Mouse (Mus musculus) lung, embryonic 14.5 days (tissue): ENCODE data around the gene Pdf. TPM values are rescaled to one million over a fixed set of nuclear protein-coding genes. Genes with fewer than 3 reads are reported as not detected.

ENCODE experiments used
- ATAC-seq: fragments of 200-750 bp; cut with Nextera tagmentation; 2 replicates; pipeline ENCODE4 v1.8.0; 2017; ENCODE audit warnings: mild to moderate bottlenecking, moderate TSS enrichment, moderate library complexity; ENCODE audit not compliant: insufficient read depth
- DNase-seq: peaks from one replicate; pipeline ENCODE4 v3.0.0-alpha.2; 2015
- H3K27ac ChIP-seq: fragments of 300-500 bp; sonication (generic); 2 replicates; pipeline ENCODE4 v1.5.1; 2014; ENCODE audit warnings: low read depth, mild to moderate bottlenecking, moderate library complexity
- H3K27me3 ChIP-seq: fragments of 300-500 bp; sonication (generic); 2 replicates; pipeline ENCODE4 v1.6.1; 2014; ENCODE audit warnings: low read length, control low read depth; ENCODE audit not compliant: insufficient read depth
- H3K36me3 ChIP-seq: fragments of 300-500 bp; sonication (generic); 2 replicates; pipeline ENCODE4 v1.6.1; 2014; ENCODE audit warnings: control low read depth; ENCODE audit not compliant: insufficient read depth
- H3K4me1 ChIP-seq: fragments of 300-500 bp; sonication (generic); 2 replicates; pipeline ENCODE4 v1.6.1; 2014; ENCODE audit warnings: antibody characterized with exemption, control low read depth; ENCODE audit not compliant: insufficient read depth
- H3K4me2 ChIP-seq: fragments of 300-500 bp; sonication (generic); 2 replicates; pipeline ENCODE4 v1.6.1; 2014; ENCODE audit warnings: mild to moderate bottlenecking
- H3K4me3 ChIP-seq: fragments of 300-500 bp; sonication (generic); 2 replicates; pipeline ENCODE4 v1.5.1; 2014; ENCODE audit warnings: low read depth, low read length
- H3K9ac ChIP-seq: fragments of 300-500 bp; sonication (generic); 2 replicates; pipeline ENCODE4 v1.6.1; 2014
- H3K9me3 ChIP-seq: fragments of 300-500 bp; sonication (generic); 2 replicates; pipeline ENCODE4 v1.6.1; 2016; ENCODE audit warnings: low read depth, low read length, control low read depth
- CTCF ChIP-seq: IDR thresholded peaks from 2 replicates; pipeline ENCODE4 v1.5.1; 2016; ENCODE audit warnings: antibody characterized with exemption, low read depth
- whole genome bisulfite sequencing: fragments of 180-500 bp; shearing (Covaris S2); extraction: QIAGEN DNeasy Blood & Tissue Kit; methylation state at CpG from one replicate; pipeline ENCODE4 v1.1.7; 2014; 5-methylcytosine and 5-hydroxymethylcytosine counted together
- polyA plus RNA-seq: library from polyadenylated mRNA; unstranded; fragments of >200 nt; fragmentation: Nextera tagmentation; extraction: Ambion mirVana; gene quantifications from 2 replicates; pipeline ENCODE4 v1.2.1, GENCODE M21; 2014

Gene Pdf
- polyA plus RNA-seq, 1 experiment from 2014 or later: 45.6 TPM

DNA sequence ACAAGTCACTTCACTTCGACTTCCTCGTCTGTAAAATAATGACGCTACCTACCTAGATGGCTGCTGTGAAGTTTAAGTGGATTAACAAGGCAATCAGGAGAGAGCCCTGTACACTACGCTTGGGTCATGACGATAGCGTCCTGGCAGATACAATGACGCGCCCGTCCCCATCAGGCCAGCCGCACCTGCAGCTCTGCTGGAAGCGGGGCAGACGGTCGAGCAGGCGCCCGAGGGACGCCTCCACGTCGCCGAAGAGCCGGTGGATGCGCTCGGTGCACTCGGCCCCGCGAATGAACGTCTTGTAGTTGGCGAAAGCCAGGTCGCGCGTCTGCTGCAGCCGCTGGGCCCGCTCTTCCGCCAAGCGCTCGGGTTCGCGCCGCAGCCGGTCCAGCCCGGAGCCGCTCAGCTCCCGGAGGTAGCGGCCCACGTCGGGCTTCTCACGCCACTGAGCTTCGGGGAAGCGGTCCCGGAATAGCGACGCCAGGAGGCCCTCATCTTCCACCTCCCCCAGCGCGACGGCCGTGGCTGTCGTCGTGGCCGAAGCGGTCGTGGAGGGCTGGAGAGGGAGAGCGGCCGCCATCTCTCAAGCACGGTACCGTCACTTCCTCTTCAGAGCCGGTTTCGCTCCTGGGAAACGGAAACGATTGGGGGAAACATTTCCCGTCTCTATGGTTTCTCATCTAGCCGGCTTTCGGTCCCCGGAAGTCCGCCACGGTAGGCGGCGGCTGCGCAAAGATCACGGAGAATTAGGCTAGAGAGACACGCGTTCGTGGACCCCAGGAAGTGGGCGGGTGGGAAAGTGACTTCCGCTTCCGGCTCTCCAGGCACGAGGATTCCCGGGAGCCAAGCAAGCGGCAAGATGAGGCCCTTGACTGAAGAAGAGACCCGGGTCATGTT, 7.9 kb upstream of the Pdf start, which contains the start of the genes Cog8 and Nip7:
Cog8 (minus strand) TSS at position 614 of the 897 bp plus-strand sequence.
Nip7 (plus strand) TSS at position 802 of the 897 bp plus-strand sequence.
- H3K4me2 ChIP-seq: peak within 1 kb of the TSS; percentile 82
- DNase-seq: peak; percentile 99
- H3K4me1 ChIP-seq: no peaks in the 10 kb centered on the region
- H3K4me3 ChIP-seq: peak within 1 kb of the TSS; percentile 100
- peak within 1 kb of the TSS; percentile 80 for H3K27ac ChIP-seq
- H3K36me3 ChIP-seq: peaks cover 56% of the 10 kb centered on the region
- under 1% methylated on average over 88 of the region's 88 CpGs for WGBS
- peak; percentile 97 for ATAC-seq
- no peaks in the 10 kb centered on the region for H3K27me3 ChIP-seq
- TF ChIP-seq CTCF: 0 out of 2 replicates have a peak, but pooled peaks have one; percentile 3
- no peaks in the 10 kb centered on the region for H3K9me3 ChIP-seq
- H3K9ac ChIP-seq: peak within 1 kb of the TSS; percentile 80

DNA sequence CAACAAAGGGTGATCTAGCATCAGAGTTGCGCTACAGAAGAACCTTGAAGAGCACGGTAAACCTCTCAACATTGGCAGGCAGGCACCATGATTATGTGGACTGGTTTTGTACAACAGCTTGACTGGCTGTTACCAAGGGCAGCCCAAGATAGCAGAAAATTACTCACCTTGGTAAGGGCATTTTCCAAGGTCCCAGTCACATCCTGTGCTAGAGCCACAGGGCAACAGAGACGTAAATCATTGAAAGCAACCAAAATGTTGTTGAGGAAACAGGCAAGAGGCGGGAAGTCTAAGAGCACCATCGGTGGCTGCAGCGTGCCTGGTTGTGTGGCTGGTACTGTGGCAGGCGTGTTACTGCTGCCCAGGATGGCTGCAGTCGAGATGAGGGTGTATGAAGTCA, 3.6 kb upstream of the Pdf start:
- Histone ChIP-seq H3K4me3 (no peak overlapping the region), H3K9me3 (no peaks in the 10 kb centered on the region), H3K27me3 (no peaks in the 10 kb centered on the region), H3K4me1 (no peaks in the 10 kb centered on the region), H3K4me2 (no peak overlapping the region), H3K27ac (no peak overlapping the region), H3K36me3 (peaks cover 57% of the 10 kb centered on the region), H3K9ac (no peak overlapping the region)
- no peak for ATAC-seq
- no peak for TF ChIP-seq CTCF
- 94% methylated on average over 8 of the region's 8 CpGs for WGBS
- DNase-seq: no peak

DNA sequence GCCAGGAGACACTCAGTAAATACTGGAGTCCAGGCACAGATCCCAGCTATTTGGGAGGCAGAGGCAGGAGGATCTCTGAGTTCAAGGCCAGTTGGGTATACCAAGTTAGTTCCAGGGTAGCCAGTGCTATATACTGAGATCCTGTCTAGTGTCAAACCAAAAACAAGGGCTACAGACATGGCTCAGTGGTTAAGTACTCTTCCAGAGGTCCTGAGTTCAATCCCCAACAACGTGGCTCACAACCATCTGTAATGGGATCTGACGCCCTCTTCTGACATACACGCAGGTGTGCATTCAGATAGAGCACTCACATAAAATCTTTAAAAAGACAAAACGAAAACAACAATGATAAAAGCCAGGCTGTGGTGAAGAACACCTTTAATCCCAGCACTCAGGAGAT, 1.1 kb upstream of the Pdf start:
- H3K27ac ChIP-seq: peak overlapping the region; percentile 94; the same call in 1 of the 2 replicates
- peaks cover 77% of the 10 kb centered on the region for H3K36me3 ChIP-seq
- no peak for ATAC-seq

DNA sequence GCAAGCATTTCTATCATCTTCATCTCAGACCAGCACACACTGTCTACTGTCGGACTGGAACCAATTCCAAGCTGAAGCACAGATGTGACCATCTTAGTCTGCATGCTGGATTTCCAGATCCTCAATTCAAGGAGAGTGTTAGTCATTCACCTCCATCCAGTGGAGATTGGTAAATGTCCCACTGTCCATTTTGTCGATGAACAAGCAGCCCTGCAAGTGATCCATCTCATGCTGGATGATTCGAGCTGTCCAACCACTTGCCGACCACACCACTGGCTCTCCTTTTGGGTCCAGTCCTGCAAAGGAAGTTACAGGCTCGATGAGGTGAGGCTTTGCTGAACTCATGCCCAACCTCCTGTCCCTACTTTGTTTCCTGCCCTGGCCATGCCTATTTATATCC, 1.4 kb downstream of the Pdf start:
- no peaks in the 10 kb centered on the region for H3K9me3 ChIP-seq
- no peak overlapping the region for H3K27ac ChIP-seq
- no peaks in the 10 kb centered on the region for H3K27me3 ChIP-seq
- no peak overlapping the region for H3K4me3 ChIP-seq
- DNase-seq (no peak), ATAC-seq (no peak)
- WGBS: 83% methylated on average over 5 of the region's 5 CpGs
- no peak for TF ChIP-seq CTCF
- no peak overlapping the region for H3K9ac ChIP-seq
- peaks cover 79% of the 10 kb centered on the region for H3K36me3 ChIP-seq
- no peaks in the 10 kb centered on the region for H3K4me1 ChIP-seq
- peak overlapping the region; percentile 75 for H3K4me2 ChIP-seq

More for the DNA sequence above, 1.1 kb upstream of the Pdf start:
- peak overlapping the region; percentile 87 for H3K4me3 ChIP-seq
- H3K4me2 ChIP-seq: peak overlapping the region; percentile 75
- no peak for TF ChIP-seq CTCF
- no peak overlapping the region for H3K9ac ChIP-seq
- no peaks in the 10 kb centered on the region for H3K27me3 ChIP-seq
- DNase-seq: no peak
- H3K9me3 ChIP-seq: no peaks in the 10 kb centered on the region
- 93% methylated on average over 4 of the region's 4 CpGs for WGBS
- no peaks in the 10 kb centered on the region for H3K4me1 ChIP-seq

DNA sequence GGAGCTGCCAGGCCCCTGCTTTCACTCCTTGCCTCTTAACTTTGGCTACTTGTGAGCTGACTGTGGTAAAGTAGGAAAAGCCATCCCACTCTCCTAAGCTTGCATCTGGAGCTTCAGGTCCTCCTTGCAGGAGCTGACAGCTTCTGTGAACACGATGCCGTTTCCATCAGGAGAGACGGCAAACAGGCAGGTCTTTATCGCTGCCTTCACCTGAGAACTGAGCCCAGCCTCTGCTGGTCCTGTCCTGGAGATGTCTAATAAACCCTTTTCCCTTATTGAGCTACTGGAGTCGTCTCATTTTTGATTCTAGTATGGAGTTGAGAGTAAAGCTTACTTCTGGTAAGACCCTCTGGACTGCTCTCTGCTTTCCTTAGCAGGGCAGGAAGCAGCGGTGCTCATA, 2.9 kb downstream of the Pdf start:
- Histone ChIP-seq H3K4me2 (no peak overlapping the region), H3K27me3 (no peaks in the 10 kb centered on the region), H3K4me1 (no peaks in the 10 kb centered on the region), H3K27ac (no peak overlapping the region), H3K9me3 (no peaks in the 10 kb centered on the region), H3K4me3 (no peak overlapping the region), H3K36me3 (peaks cover 79% of the 10 kb centered on the region), H3K9ac (no peak overlapping the region)
- ATAC-seq: no peak
- DNase-seq: no peak
- no peak for TF ChIP-seq CTCF
- 88% methylated on average over 6 of the region's 6 CpGs for WGBS

DNA sequence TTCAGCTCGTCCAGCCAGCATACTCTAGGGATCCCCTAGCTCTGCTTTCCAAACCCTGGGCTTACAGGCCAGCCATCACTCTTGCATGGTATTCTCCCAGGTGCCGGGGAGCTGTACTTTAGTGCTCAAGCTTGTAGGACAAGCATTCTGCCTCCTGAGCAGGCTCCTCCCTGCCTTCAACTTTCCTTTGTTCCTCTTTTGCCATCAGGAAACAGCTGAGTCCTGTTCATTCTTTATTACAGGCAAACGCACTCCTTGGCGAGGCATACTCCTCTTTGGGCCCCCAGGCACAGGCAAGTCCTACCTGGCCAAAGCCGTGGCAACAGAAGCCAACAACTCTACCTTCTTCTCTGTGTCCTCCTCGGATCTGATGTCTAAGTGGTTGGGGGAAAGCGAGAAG, 7.8 kb downstream of the Pdf start:
- no peaks in the 10 kb centered on the region for H3K9me3 ChIP-seq
- 80% methylated on average over 7 of the region's 7 CpGs for WGBS
- H3K27ac ChIP-seq: no peak overlapping the region
- no peak overlapping the region for H3K9ac ChIP-seq
- no peaks in the 10 kb centered on the region for H3K27me3 ChIP-seq
- ATAC-seq (no peak), DNase-seq (no peak)
- H3K4me3 ChIP-seq: no peak overlapping the region
- no peaks in the 10 kb centered on the region for H3K4me1 ChIP-seq
- H3K36me3 ChIP-seq: peaks cover 85% of the 10 kb centered on the region
- no peak overlapping the region for H3K4me2 ChIP-seq
- no peak for TF ChIP-seq CTCF

DNA sequence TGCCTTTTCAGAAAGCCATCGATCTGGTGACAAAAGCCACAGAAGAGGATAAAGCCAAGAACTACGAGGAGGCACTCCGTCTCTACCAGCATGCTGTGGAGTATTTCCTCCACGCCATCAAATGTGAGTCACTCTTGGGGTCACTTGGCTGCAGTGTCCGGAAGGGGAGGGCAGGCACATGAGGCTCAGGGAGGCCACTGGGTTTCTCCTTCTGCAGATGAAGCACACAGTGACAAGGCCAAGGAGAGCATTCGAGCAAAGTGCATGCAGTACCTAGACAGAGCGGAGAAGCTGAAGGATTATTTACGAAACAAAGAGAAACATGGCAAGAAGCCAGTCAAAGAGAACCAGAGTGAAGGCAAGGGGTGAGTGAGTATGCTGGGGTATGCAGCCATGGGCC, 11.8 kb downstream of the Pdf start:
- peak; percentile 28 for DNase-seq
- Histone ChIP-seq H3K4me2 (no peak overlapping the region), H3K9me3 (no peaks in the 10 kb centered on the region), H3K27ac (no peak overlapping the region), H3K4me1 (peaks cover 5% of the 10 kb centered on the region; the same call in 1 of the 2 replicates), H3K9ac (no peak overlapping the region), H3K4me3 (no peak overlapping the region), H3K27me3 (no peaks in the 10 kb centered on the region), H3K36me3 (peaks cover 45% of the 10 kb centered on the region)
- no peak for ATAC-seq
- WGBS: 77% methylated on average over 8 of the region's 8 CpGs
- TF ChIP-seq CTCF: no peak
